Mouse (Mus musculus): ENCODE measurements at regions not wholly inside any gene's neighbourhood (a gene's known extent, or its start where the extent isn't known, plus 50 kb on each side); places are given as distances from the start of the nearest gene placed in this dataset.

GRCm38 (mm10) chr10:125685130-125685529 lies 280.8 kb upstream of the Lrig3 start:
- TF ChIP-seq CTCF (IDR thresholded peaks at IDR 0.05; ENCODE audit: control insufficient read depth, insufficient read depth, insufficient read length), result no peak
- TF ChIP-seq MYOD1 (IDR thresholded peaks at IDR 0.05; ENCODE audit: control insufficient read depth, insufficient read length, low read depth), result no peak
- TF ChIP-seq USF1 (IDR thresholded peaks at IDR 0.05; ENCODE audit: low read depth), result no peak
- TF ChIP-seq FOSL1 (IDR thresholded peaks at IDR 0.05; ENCODE audit: insufficient read depth, low read length, poor library complexity, severe bottlenecking), result no peak
- no peak for TF ChIP-seq MYOG (IDR thresholded peaks at IDR 0.05; ENCODE audit: control insufficient read depth, extremely low read depth, insufficient read length)

Data from C2C12 (cell line).